Mouse (Mus musculus): ENCODE data around the gene Fitm1.

GRCm38 (mm10) chr14:55613346-55613745, 37.9 kb downstream of the Fitm1 start:
- no peak for TF ChIP-seq POLR2A (IDR thresholded peaks at IDR 0.05; ENCODE audit: low read depth, low read length)
- no peak for TF ChIP-seq CTCF (conservative IDR thresholded peaks at IDR 0.05; ENCODE audit: insufficient read depth, insufficient read length, low read depth, low read length)
